Mouse (Mus musculus) intestine, embryonic 16.5 days (tissue): Measurements from ENCODE around the gene Med20. TPM values are rescaled to one million over a fixed set of nuclear protein-coding genes. Genes with fewer than 3 reads are reported as not detected.
"Not testable (repeated sequence)": the region's sequence is repeated elsewhere in the genome, so short reads cannot be mapped to it uniquely, and the experiment has no call there.

Source experiments
- ATAC-seq: fragments of 200-750 bp; cut with Nextera tagmentation; 2 replicates; pipeline ENCODE4 v1.8.0; 2017; ENCODE audit warnings: moderate TSS enrichment, moderate library complexity
- H3K27ac ChIP-seq: fragments of 300-500 bp; sonication (generic); 2 replicates; pipeline ENCODE4 v1.5.1; 2014; ENCODE audit warnings: mild to moderate bottlenecking, low read length
- H3K27me3 ChIP-seq: fragments of 300-500 bp; sonication (generic); replicated peaks from 2 replicates; pipeline ENCODE4 v1.6.1; 2014; ENCODE audit warnings: low read length, control low read depth, mixed read lengths; ENCODE audit not compliant: control insufficient read depth, insufficient read depth
- H3K36me3 ChIP-seq: fragments of 300-500 bp; sonication (generic); 2 replicates; pipeline ENCODE4 v1.6.1; 2014; ENCODE audit warnings: low read length, control low read depth; ENCODE audit not compliant: control insufficient read depth, insufficient read depth
- H3K4me1 ChIP-seq: fragments of 300-500 bp; sonication (generic); 2 replicates; pipeline ENCODE4 v1.6.1; 2014; ENCODE audit warnings: low read length, control low read depth, mixed read lengths; ENCODE audit not compliant: control insufficient read depth, insufficient read depth
- H3K4me2 ChIP-seq: fragments of 300-500 bp; sonication (generic); 2 replicates; pipeline ENCODE4 v1.6.1; 2014; ENCODE audit warnings: low read depth, low read length, control low read depth
- H3K4me3 ChIP-seq: fragments of 300-500 bp; sonication (generic); 2 replicates; pipeline ENCODE4 v1.5.1; 2014; ENCODE audit warnings: mild to moderate bottlenecking, low read length
- H3K9ac ChIP-seq: fragments of 300-500 bp; sonication (generic); 2 replicates; pipeline ENCODE4 v1.6.1; 2014; ENCODE audit warnings: low read depth, low read length
- H3K9me3 ChIP-seq: fragments of 300-500 bp; sonication (generic); 2 replicates; pipeline ENCODE4 v1.6.1; 2016; ENCODE audit warnings: low read length, control low read depth; ENCODE audit not compliant: control insufficient read depth
- WGBS: fragments of 180-500 bp; shearing (Covaris S2); extraction: QIAGEN DNeasy Blood & Tissue Kit; methylation state at CpG from one replicate; pipeline ENCODE4 v1.1.7; 2014; 5-methylcytosine and 5-hydroxymethylcytosine counted together
- polyA plus RNA-seq: library from polyadenylated mRNA; unstranded; fragments of >200 nt; fragmentation: Nextera tagmentation; extraction: Ambion mirVana; gene quantifications from 2 replicates; pipeline ENCODE4 v1.2.1, GENCODE M21; 2015

The Med20 gene
- polyA plus RNA-seq, 1 experiment from 2014 or later, result 41.4 TPM

DNA sequence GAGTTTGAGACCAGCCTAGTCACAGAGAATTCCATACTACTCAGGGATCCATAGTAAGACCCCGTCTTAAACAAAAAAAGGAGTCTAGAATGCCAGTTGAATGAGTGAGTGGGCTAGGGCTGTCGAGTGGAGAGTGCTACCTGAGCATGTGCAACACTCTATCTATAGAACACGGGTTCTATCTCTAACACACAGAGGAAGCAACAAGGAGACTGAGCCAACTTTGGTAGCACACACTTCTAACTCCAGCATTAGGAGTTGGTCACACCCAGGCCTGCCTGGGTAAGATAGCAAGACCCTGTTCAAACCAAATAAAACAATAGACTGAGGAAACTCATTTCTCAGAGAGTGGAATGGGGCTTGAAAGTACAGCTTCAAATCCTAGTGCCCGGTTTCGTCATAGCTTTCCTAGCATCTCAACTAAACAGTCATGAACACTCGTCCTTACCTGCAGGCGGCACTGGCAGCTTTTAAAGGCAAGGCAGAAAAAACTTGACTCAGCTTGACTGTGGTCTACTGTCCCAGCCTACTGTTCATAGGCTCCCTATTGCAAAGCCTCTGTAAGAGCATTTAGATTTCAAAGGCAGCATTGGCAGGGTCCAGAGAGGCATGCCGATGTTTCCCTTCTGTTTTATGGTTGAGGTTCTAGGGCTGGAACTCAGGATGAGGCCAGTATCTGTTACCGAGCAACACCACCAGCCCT, 6.4 kb downstream of the Med20 start:
- Histone ChIP-seq H3K9me3 (no peaks in the 10 kb centered on the region), H3K9ac (no peak overlapping the region), H3K27me3 (no peaks in the 10 kb centered on the region), H3K27ac (no peak overlapping the region), H3K36me3 (peaks cover 12% of the 10 kb centered on the region; the same call in 1 of the 2 replicates), H3K4me1 (peaks cover 3% of the 10 kb centered on the region), H3K4me3 (no peak overlapping the region), H3K4me2 (no peak overlapping the region)
- peak; percentile 48; the same call in 1 of the 2 replicates for ATAC-seq
- 89% methylated on average over 9 of the region's 9 CpGs for WGBS

GRCm38 (mm10) chr17:47618556-47619311, 7.4 kb downstream of the Med20 start:
- Histone ChIP-seq H3K36me3 (peaks cover 21% of the 10 kb centered on the region), H3K27me3 (no peaks in the 10 kb centered on the region), H3K27ac (no peak overlapping the region), H3K4me3 (no peak overlapping the region), H3K9me3 (no peaks in the 10 kb centered on the region), H3K4me2 (no peak overlapping the region), H3K9ac (no peak overlapping the region), H3K4me1 (no peaks in the 10 kb centered on the region)
- no peak for ATAC-seq
- WGBS, result 85% methylated on average over 13 of the region's 13 CpGs

DNA sequence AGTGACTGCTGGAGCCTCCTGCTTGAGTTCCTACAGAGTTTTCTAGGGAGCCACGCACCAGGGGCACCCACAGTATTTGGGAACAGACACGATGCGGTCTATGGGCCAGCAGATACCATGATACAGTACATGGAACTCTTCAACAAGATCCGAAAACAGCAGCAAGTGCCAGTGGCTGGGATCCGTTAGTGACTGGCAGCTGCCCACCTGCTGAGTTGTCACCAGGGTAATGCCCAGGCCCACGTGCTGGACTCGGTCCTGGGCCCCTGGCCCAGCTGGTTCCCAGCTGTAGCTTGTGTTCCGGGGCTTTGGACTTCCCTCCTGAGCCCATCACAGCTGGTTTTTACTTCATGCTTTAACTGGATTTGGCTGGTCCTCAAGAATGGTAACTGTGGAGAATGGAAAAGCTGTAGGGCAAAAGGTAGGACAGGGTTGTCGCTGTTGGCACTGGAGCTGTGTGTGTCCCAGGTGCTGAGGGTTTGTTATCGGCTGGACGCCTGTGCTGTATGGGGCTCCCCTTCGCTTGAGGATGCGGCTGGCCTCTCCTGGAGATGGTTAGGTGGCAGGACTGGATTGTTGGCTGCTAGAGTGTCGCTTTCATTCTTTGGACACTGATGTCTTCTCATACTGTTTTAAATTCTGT, 11.7 kb downstream of the Med20 start:
- WGBS, result 92% methylated on average over 14 of the region's 14 CpGs
- Histone ChIP-seq H3K36me3 (peaks cover 21% of the 10 kb centered on the region), H3K4me2 (no peak overlapping the region), H3K27ac (no peak overlapping the region), H3K4me1 (no peaks in the 10 kb centered on the region), H3K4me3 (no peak overlapping the region), H3K9ac (no peak overlapping the region), H3K9me3 (no peaks in the 10 kb centered on the region), H3K27me3 (no peaks in the 10 kb centered on the region)
- ATAC-seq, result no peak

GRCm38 (mm10) chr17:47624572-47624971, 13.2 kb downstream of the Med20 start:
- peaks cover 18% of the 10 kb centered on the region for H3K36me3 ChIP-seq
- WGBS, result 94% methylated on average over 5 of the region's 5 CpGs
- H3K4me3 ChIP-seq, ATAC-seq, H3K4me2 ChIP-seq, H3K4me1 ChIP-seq, H3K27ac ChIP-seq, H3K9ac ChIP-seq, H3K27me3 ChIP-seq, H3K9me3 ChIP-seq: not testable (repeated sequence)

GRCm38 (mm10) chr17:47625088-47625487, 13.7 kb downstream of the Med20 start:
- Histone ChIP-seq H3K36me3 (peaks cover 18% of the 10 kb centered on the region), H3K4me2 (no peak overlapping the region), H3K4me3 (no peak overlapping the region), H3K27ac (no peak overlapping the region), H3K27me3 (no peaks in the 10 kb centered on the region), H3K4me1 (no peaks in the 10 kb centered on the region; the same call in 1 of the 2 replicates), H3K9ac (no peak overlapping the region), H3K9me3 (no peaks in the 10 kb centered on the region)
- WGBS, result 100% methylated on average over 2 of the region's 2 CpGs
- ATAC-seq, result no peak

DNA sequence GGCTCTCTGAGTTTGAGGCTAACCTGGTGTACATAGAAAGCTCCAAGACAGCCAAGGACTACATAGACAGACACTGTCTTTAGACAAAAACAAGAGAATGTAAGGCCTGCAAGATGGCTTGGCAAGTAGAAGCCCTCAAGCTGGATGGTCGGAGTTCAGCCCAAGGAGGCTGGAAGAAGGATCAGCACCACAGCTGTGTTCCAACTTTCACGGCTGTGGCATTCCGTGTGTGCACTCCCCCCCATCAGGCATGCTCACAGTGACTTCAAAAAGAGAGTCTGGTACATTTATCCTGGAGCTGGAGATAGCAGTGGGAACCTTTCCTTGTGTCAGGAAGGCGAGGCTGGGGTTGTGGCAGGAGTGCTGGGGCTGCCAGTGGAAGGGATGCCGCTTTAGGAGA, 14.6 kb downstream of the Med20 start:
- Histone ChIP-seq H3K4me1 (no peaks in the 10 kb centered on the region; the same call in 1 of the 2 replicates), H3K27me3 (no peaks in the 10 kb centered on the region), H3K36me3 (peaks cover 18% of the 10 kb centered on the region), H3K9ac (no peak overlapping the region), H3K27ac (no peak overlapping the region), H3K4me2 (no peak overlapping the region), H3K4me3 (no peak overlapping the region), H3K9me3 (no peaks in the 10 kb centered on the region)
- ATAC-seq, result no peak
- WGBS, result 86% methylated on average over 5 of the region's 5 CpGs

GRCm38 (mm10) chr17:47627791-47628190, 16.4 kb downstream of the Med20 start:
- H3K36me3 ChIP-seq, result peaks cover 12% of the 10 kb centered on the region
- no peak overlapping the region; the same call in 1 of the 2 replicates for H3K27ac ChIP-seq
- 83% methylated on average over 2 of the region's 2 CpGs for WGBS
- ATAC-seq, result no peak
- H3K4me2 ChIP-seq, result peak overlapping the region; percentile 84
- peaks cover 6% of the 10 kb centered on the region for H3K4me1 ChIP-seq
- peak overlapping the region; percentile 72; the same call in 1 of the 2 replicates for H3K4me3 ChIP-seq
- no peak overlapping the region for H3K9ac ChIP-seq
- no peaks in the 10 kb centered on the region for H3K27me3 ChIP-seq
- H3K9me3 ChIP-seq, result no peaks in the 10 kb centered on the region

GRCm38 (mm10) chr17:47628851-47629676, 17.7 kb downstream of the Med20 start:
- peak overlapping the region; percentile 84 for H3K4me2 ChIP-seq
- ATAC-seq, result peak; percentile 88
- WGBS, result under 1% methylated on average over 63 of the region's 63 CpGs
- peaks cover 6% of the 10 kb centered on the region for H3K4me1 ChIP-seq
- H3K9ac ChIP-seq, result peak overlapping the region; percentile 68
- peak overlapping the region; percentile 94 for H3K27ac ChIP-seq
- peak overlapping the region; percentile 72 for H3K4me3 ChIP-seq
- no peaks in the 10 kb centered on the region for H3K9me3 ChIP-seq
- 0 out of 2 replicates have a peak, but pooled peaks cover 1% of the 10 kb centered on the region for H3K36me3 ChIP-seq
- no peaks in the 10 kb centered on the region for H3K27me3 ChIP-seq
